Mouse (Mus musculus): ENCODE measurements around the gene Myo7a. TPM values are rescaled to one million over a fixed set of nuclear protein-coding genes. Genes with fewer than 3 reads are reported as not detected.
A peak's percentile ranks its signal among the peaks of the same experiment; 100 is the strongest.

Myo7a gene
- polyA plus RNA-seq, 1 experiment from 2014 or later: 10.1 TPM

- H3K9ac ChIP-seq (ENCODE audit: low read length): no peak overlapping the region
Observed at GRCm38 (mm10) chr7:98114656-98115055, 4.7 kb downstream of the Myo7a start.

GRCm38 (mm10) chr7:98111233-98111632 lies 8.1 kb downstream of the Myo7a start:
- ATAC-seq (ENCODE audit: low FRiP score) (peak; percentile 33; the same call in 1 of the 2 replicates), DNase-seq (ENCODE audit: low spot score, missing footprints) (peak; percentile 90)
- Histone ChIP-seq H3K9ac (ENCODE audit: low read length) (no peak overlapping the region; the same call in none of the 2 replicates), H3K4me3 (ENCODE audit: low read depth, low read length) (0 out of 2 replicates have a peak overlapping the region, but pooled peaks have one; percentile 4), H3K27ac (ENCODE audit: low read depth, low read length) (no peak overlapping the region), H3K27me3 (ENCODE audit: control insufficient read depth, insufficient read depth, low read length) (0 out of 2 replicates have a peak, but pooled peaks cover 3% of the 10 kb centered on the region), H3K36me3 (ENCODE audit: control insufficient read depth, insufficient read depth, low read length) (no peaks in the 10 kb centered on the region), H3K9me3 (ENCODE audit: control insufficient read depth, low read length) (no peaks in the 10 kb centered on the region), H3K4me2 (peak overlapping the region; percentile 37), H3K4me1 (ENCODE audit: control insufficient read depth, insufficient read depth, low read length) (peaks cover 6% of the 10 kb centered on the region)
- 5% methylated on average over 25 of the region's 25 CpGs for WGBS

More at GRCm38 (mm10) chr7:98114656-98115055, 4.7 kb downstream of the Myo7a start:
- Histone ChIP-seq H3K36me3 (ENCODE audit: control insufficient read depth, insufficient read depth, low read length) (no peaks in the 10 kb centered on the region), H3K9me3 (ENCODE audit: control insufficient read depth, low read length) (no peaks in the 10 kb centered on the region), H3K4me2 (no peak overlapping the region), H3K27me3 (ENCODE audit: control insufficient read depth, insufficient read depth, low read length) (0 out of 2 replicates have a peak, but pooled peaks cover 3% of the 10 kb centered on the region), H3K27ac (ENCODE audit: low read depth, low read length) (no peak overlapping the region), H3K4me3 (ENCODE audit: low read depth, low read length) (no peak overlapping the region), H3K4me1 (ENCODE audit: control insufficient read depth, insufficient read depth, low read length) (peaks cover 10% of the 10 kb centered on the region)
- ATAC-seq (ENCODE audit: low FRiP score) (no peak), DNase-seq (ENCODE audit: low spot score, missing footprints) (no peak)
- 78% methylated on average over 6 of the region's 6 CpGs for WGBS

- ATAC-seq (ENCODE audit: low FRiP score) (no peak), DNase-seq (ENCODE audit: low spot score, missing footprints) (no peak)
- Histone ChIP-seq H3K4me2 (no peak overlapping the region), H3K27ac (ENCODE audit: low read depth, low read length) (no peak overlapping the region), H3K4me1 (ENCODE audit: control insufficient read depth, insufficient read depth, low read length) (peaks cover 6% of the 10 kb centered on the region), H3K9me3 (ENCODE audit: control insufficient read depth, low read length) (no peaks in the 10 kb centered on the region), H3K9ac (ENCODE audit: low read length) (no peak overlapping the region), H3K4me3 (ENCODE audit: low read depth, low read length) (no peak overlapping the region), H3K27me3 (ENCODE audit: control insufficient read depth, insufficient read depth, low read length) (0 out of 2 replicates have a peak, but pooled peaks cover 3% of the 10 kb centered on the region), H3K36me3 (ENCODE audit: control insufficient read depth, insufficient read depth, low read length) (no peaks in the 10 kb centered on the region)
- WGBS: 85% methylated on average over 4 of the region's 4 CpGs
Observed at GRCm38 (mm10) chr7:98109771-98110170, 9.6 kb downstream of the Myo7a start.

- H3K9ac ChIP-seq (ENCODE audit: low read length): no peak overlapping the region; the same call in 1 of the 2 replicates
- ATAC-seq (ENCODE audit: low FRiP score): no peak
Observed at GRCm38 (mm10) chr7:98108636-98109430, 10.5 kb downstream of the Myo7a start.

GRCm38 (mm10) chr7:98106272-98106671 lies 13.1 kb downstream of the Myo7a start:
- ATAC-seq (ENCODE audit: low FRiP score) (no peak), DNase-seq (ENCODE audit: low spot score, missing footprints) (no peak)
- Histone ChIP-seq H3K27me3 (ENCODE audit: control insufficient read depth, insufficient read depth, low read length) (0 out of 2 replicates have a peak, but pooled peaks cover 3% of the 10 kb centered on the region), H3K9ac (ENCODE audit: low read length) (no peak overlapping the region), H3K36me3 (ENCODE audit: control insufficient read depth, insufficient read depth, low read length) (no peaks in the 10 kb centered on the region), H3K4me3 (ENCODE audit: low read depth, low read length) (no peak overlapping the region), H3K4me2 (no peak overlapping the region), H3K27ac (ENCODE audit: low read depth, low read length) (no peak overlapping the region), H3K4me1 (ENCODE audit: control insufficient read depth, insufficient read depth, low read length) (peaks cover 6% of the 10 kb centered on the region), H3K9me3 (ENCODE audit: control insufficient read depth, low read length) (no peaks in the 10 kb centered on the region)
- WGBS: 86% methylated on average over 7 of the region's 7 CpGs

More at GRCm38 (mm10) chr7:98108636-98109430, 10.5 kb downstream of the Myo7a start:
- Histone ChIP-seq H3K27me3 (ENCODE audit: control insufficient read depth, insufficient read depth, low read length) (0 out of 2 replicates have a peak, but pooled peaks cover 3% of the 10 kb centered on the region), H3K36me3 (ENCODE audit: control insufficient read depth, insufficient read depth, low read length) (no peaks in the 10 kb centered on the region), H3K4me1 (ENCODE audit: control insufficient read depth, insufficient read depth, low read length) (peaks cover 6% of the 10 kb centered on the region), H3K4me2 (no peak overlapping the region), H3K4me3 (ENCODE audit: low read depth, low read length) (no peak overlapping the region), H3K27ac (ENCODE audit: low read depth, low read length) (no peak overlapping the region), H3K9me3 (ENCODE audit: control insufficient read depth, low read length) (no peaks in the 10 kb centered on the region)
- no peak for DNase-seq (ENCODE audit: low spot score, missing footprints)
- WGBS: 86% methylated on average over 16 of the region's 16 CpGs

GRCm38 (mm10) chr7:98104481-98105435 lies 14.6 kb downstream of the Myo7a start:
- Histone ChIP-seq H3K4me1 (ENCODE audit: control insufficient read depth, insufficient read depth, low read length) (peaks cover 2% of the 10 kb centered on the region; the same call in 1 of the 2 replicates), H3K9ac (ENCODE audit: low read length) (no peak overlapping the region), H3K4me3 (ENCODE audit: low read depth, low read length) (no peak overlapping the region), H3K27ac (ENCODE audit: low read depth, low read length) (no peak overlapping the region), H3K9me3 (ENCODE audit: control insufficient read depth, low read length) (no peaks in the 10 kb centered on the region), H3K36me3 (ENCODE audit: control insufficient read depth, insufficient read depth, low read length) (no peaks in the 10 kb centered on the region), H3K27me3 (ENCODE audit: control insufficient read depth, insufficient read depth, low read length) (no peaks in the 10 kb centered on the region), H3K4me2 (no peak overlapping the region)
- DNase-seq (ENCODE audit: low spot score, missing footprints) (no peak), ATAC-seq (ENCODE audit: low FRiP score) (no peak)
- 68% methylated on average over 16 of the region's 16 CpGs for WGBS

GRCm38 (mm10) chr7:98103942-98104292 lies 15.4 kb downstream of the Myo7a start:
- peaks cover 2% of the 10 kb centered on the region; the same call in 1 of the 2 replicates for H3K4me1 ChIP-seq (ENCODE audit: control insufficient read depth, insufficient read depth, low read length)
- WGBS: 71% methylated on average over 5 of the region's 5 CpGs
- no peak overlapping the region for H3K4me2 ChIP-seq
- no peaks in the 10 kb centered on the region for H3K36me3 ChIP-seq (ENCODE audit: control insufficient read depth, insufficient read depth, low read length)
- no peak overlapping the region for H3K27ac ChIP-seq (ENCODE audit: low read depth, low read length)
- no peaks in the 10 kb centered on the region for H3K27me3 ChIP-seq (ENCODE audit: control insufficient read depth, insufficient read depth, low read length)
- ATAC-seq (ENCODE audit: low FRiP score): no peak
- H3K9me3 ChIP-seq (ENCODE audit: control insufficient read depth, low read length): no peaks in the 10 kb centered on the region
- no peak overlapping the region for H3K9ac ChIP-seq (ENCODE audit: low read length)
- no peak overlapping the region for H3K4me3 ChIP-seq (ENCODE audit: low read depth, low read length)
- DNase-seq (ENCODE audit: low spot score, missing footprints): no peak

GRCm38 (mm10) chr7:98103002-98103941 lies 16.1 kb downstream of the Myo7a start:
- H3K9ac ChIP-seq (ENCODE audit: low read length): peak overlapping the region; percentile 68
- H3K4me1 ChIP-seq (ENCODE audit: control insufficient read depth, insufficient read depth, low read length): peaks cover 2% of the 10 kb centered on the region; the same call in 1 of the 2 replicates
- no peaks in the 10 kb centered on the region for H3K36me3 ChIP-seq (ENCODE audit: control insufficient read depth, insufficient read depth, low read length)
- ATAC-seq (ENCODE audit: low FRiP score) (peak; percentile 84), DNase-seq (ENCODE audit: low spot score, missing footprints) (peak; percentile 98)
- no peaks in the 10 kb centered on the region for H3K27me3 ChIP-seq (ENCODE audit: control insufficient read depth, insufficient read depth, low read length)
- H3K4me3 ChIP-seq (ENCODE audit: low read depth, low read length): peak overlapping the region; percentile 19; the same call in 1 of the 2 replicates
- peak overlapping the region; percentile 43 for H3K4me2 ChIP-seq
- no peaks in the 10 kb centered on the region for H3K9me3 ChIP-seq (ENCODE audit: control insufficient read depth, low read length)
- no peak overlapping the region for H3K27ac ChIP-seq (ENCODE audit: low read depth, low read length)
- WGBS: 42% methylated on average over 10 of the region's 26 CpGs
